Mouse (Mus musculus) liver, embryonic 15.5 days (tissue): Measurements from ENCODE around the gene Rcl1. TPM values are rescaled to one million over a fixed set of nuclear protein-coding genes. Genes with fewer than 3 reads are reported as not detected.

Experiments
- ATAC-seq: fragments of 200-750 bp; cut with Nextera tagmentation; 2 replicates; pipeline ENCODE4 v1.8.0; 2017; ENCODE audit warnings: moderate number of reproducible peaks, mild to moderate bottlenecking, moderate library complexity; ENCODE audit not compliant: insufficient read depth
- H3K27ac ChIP-seq: fragments of 300-500 bp; sonication (generic); replicated peaks from 2 replicates; pipeline ENCODE4 v1.5.1; 2015; ENCODE audit warnings: mild to moderate bottlenecking, inconsistent platforms
- H3K27me3 ChIP-seq: fragments of 300-500 bp; sonication (generic); 2 replicates; pipeline ENCODE4 v1.6.1; 2015; ENCODE audit warnings: mild to moderate bottlenecking, inconsistent platforms
- H3K36me3 ChIP-seq: fragments of 300-500 bp; sonication (generic); replicated peaks from 2 replicates; pipeline ENCODE4 v1.6.1; 2015; ENCODE audit warnings: moderate library complexity, mild to moderate bottlenecking, inconsistent platforms
- H3K4me1 ChIP-seq: fragments of 300-500 bp; sonication (generic); replicated peaks from 2 replicates; pipeline ENCODE4 v1.6.1; 2015; ENCODE audit warnings: inconsistent platforms
- H3K4me2 ChIP-seq: fragments of 300-500 bp; sonication (generic); 2 replicates; pipeline ENCODE4 v1.6.1; 2015; ENCODE audit warnings: moderate library complexity, mild to moderate bottlenecking, inconsistent platforms
- H3K4me3 ChIP-seq: fragments of 300-500 bp; sonication (generic); replicated peaks from 2 replicates; pipeline ENCODE4 v1.5.1; 2015; ENCODE audit warnings: mild to moderate bottlenecking, inconsistent platforms
- H3K9ac ChIP-seq: fragments of 300-500 bp; sonication (generic); 2 replicates; pipeline ENCODE4 v1.6.1; 2015; ENCODE audit warnings: moderate library complexity, mild to moderate bottlenecking, inconsistent platforms
- H3K9me3 ChIP-seq: fragments of 300-500 bp; sonication (generic); replicated peaks from 2 replicates; pipeline ENCODE4 v1.6.1; 2016; ENCODE audit warnings: inconsistent platforms
- WGBS: fragments of 180-500 bp; shearing (Covaris S2); methylation state at CpG from one replicate; pipeline ENCODE4 v1.1.7; 2015; ENCODE audit warnings: mixed read lengths; ENCODE audit not compliant: insufficient replicate concordance; 5-methylcytosine and 5-hydroxymethylcytosine counted together
- polyA plus RNA-seq: library from polyadenylated mRNA; unstranded; fragments of >200 nt; fragmentation: Nextera tagmentation; extraction: Ambion mirVana; gene quantifications from 2 replicates; pipeline ENCODE4 v1.2.1, GENCODE M21; 2015

Rcl1 gene
- polyA plus RNA-seq, 1 experiment from 2014 or later, result 65.8 TPM

DNA sequence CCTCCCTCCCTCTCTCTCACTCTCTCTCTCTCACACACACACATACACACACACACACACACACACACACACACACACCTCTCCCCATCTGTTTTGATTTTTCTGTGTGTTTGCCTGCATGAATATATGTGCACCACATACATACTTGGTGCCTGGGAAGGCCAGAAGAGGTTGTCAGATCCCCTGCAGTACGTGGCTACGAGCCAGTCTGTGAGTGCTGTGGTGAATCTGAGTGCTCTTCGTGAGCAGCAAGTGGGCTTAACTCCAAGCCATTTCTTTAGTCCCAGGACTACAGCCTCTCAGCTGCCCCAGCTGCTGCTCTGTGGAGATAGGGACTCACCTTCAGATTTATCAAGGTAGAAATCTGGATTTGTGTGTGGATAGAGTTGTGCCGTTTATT, 30.0 kb downstream of the Rcl1 start:
- no peaks in the 10 kb centered on the region for H3K27me3 ChIP-seq
- H3K9me3 ChIP-seq, result no peaks in the 10 kb centered on the region
- peaks cover 28% of the 10 kb centered on the region for H3K4me1 ChIP-seq
- H3K4me2 ChIP-seq, result no peak overlapping the region
- H3K27ac ChIP-seq, result no peak overlapping the region
- no peak for ATAC-seq
- H3K36me3 ChIP-seq, result peaks cover 79% of the 10 kb centered on the region
- H3K4me3 ChIP-seq, result no peak overlapping the region
- 85% methylated on average over 4 of the region's 4 CpGs for WGBS
- H3K9ac ChIP-seq, result no peak overlapping the region

DNA sequence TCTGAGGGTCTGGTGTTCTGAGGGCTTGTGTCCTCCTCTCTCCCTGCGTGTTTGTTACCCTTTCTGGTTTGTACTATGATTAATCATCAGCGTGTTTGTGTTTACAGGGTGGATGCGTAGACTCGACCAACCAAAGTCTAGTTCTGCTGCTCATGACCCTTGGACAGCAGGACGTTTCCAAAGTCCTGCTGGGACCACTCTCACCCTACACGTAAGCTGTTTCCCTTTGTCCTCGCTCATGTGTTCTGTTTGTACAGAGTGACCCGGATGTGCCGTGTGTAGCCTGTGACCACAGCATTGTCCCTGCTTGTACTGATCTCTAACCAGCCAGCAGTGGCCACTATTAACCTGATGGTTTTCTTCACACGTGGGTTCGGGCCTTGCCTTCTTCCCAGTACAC, 33.1 kb downstream of the Rcl1 start:
- peak; percentile 65 for ATAC-seq
- peaks cover 83% of the 10 kb centered on the region for H3K36me3 ChIP-seq
- peak overlapping the region; percentile 56 for H3K27ac ChIP-seq

DNA sequence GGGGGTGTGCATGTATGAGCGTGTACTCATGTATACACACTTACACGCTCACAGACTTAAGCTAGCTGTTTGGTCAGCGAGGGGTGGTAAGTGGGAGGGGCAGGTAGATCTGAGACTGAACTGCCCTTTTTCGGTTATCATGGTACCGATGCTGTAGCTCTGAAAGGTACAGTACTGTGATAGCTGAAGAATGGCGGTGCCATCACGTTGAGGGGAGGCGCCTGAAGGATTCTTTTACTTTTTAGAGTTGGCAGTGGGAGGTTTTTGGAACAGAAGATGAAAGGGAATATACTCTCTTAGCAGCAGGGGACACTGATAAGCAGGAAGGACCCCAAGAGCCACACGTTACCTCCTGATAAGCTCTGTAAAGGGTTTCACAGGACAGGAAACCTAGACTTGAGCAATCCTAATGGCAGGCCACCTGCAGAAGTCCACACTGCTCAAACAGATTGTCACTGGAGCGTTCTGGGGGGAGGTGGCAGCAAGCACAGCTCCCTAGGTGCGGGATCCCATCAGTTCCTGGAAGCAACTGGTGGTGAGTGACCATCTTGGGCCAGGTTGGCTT, 34.1 kb downstream of the Rcl1 start:
- peaks cover 57% of the 10 kb centered on the region for H3K4me1 ChIP-seq
- peak overlapping the region; percentile 14; the same call in 1 of the 2 replicates for H3K4me2 ChIP-seq
- H3K9me3 ChIP-seq, result no peaks in the 10 kb centered on the region
- H3K27me3 ChIP-seq, result no peaks in the 10 kb centered on the region
- ATAC-seq, result peak; percentile 63
- peak overlapping the region; percentile 55 for H3K27ac ChIP-seq
- no peak overlapping the region for H3K9ac ChIP-seq
- 30% methylated on average over 11 of the region's 11 CpGs for WGBS
- H3K4me3 ChIP-seq, result no peak overlapping the region
- peaks cover 83% of the 10 kb centered on the region for H3K36me3 ChIP-seq

More for the DNA sequence above, 33.1 kb downstream of the Rcl1 start:
- no peaks in the 10 kb centered on the region for H3K9me3 ChIP-seq
- no peak overlapping the region for H3K4me3 ChIP-seq
- H3K4me1 ChIP-seq, result peaks cover 48% of the 10 kb centered on the region
- H3K4me2 ChIP-seq, result no peak overlapping the region
- 77% methylated on average over 11 of the region's 11 CpGs for WGBS
- H3K27me3 ChIP-seq, result no peaks in the 10 kb centered on the region
- no peak overlapping the region for H3K9ac ChIP-seq

DNA sequence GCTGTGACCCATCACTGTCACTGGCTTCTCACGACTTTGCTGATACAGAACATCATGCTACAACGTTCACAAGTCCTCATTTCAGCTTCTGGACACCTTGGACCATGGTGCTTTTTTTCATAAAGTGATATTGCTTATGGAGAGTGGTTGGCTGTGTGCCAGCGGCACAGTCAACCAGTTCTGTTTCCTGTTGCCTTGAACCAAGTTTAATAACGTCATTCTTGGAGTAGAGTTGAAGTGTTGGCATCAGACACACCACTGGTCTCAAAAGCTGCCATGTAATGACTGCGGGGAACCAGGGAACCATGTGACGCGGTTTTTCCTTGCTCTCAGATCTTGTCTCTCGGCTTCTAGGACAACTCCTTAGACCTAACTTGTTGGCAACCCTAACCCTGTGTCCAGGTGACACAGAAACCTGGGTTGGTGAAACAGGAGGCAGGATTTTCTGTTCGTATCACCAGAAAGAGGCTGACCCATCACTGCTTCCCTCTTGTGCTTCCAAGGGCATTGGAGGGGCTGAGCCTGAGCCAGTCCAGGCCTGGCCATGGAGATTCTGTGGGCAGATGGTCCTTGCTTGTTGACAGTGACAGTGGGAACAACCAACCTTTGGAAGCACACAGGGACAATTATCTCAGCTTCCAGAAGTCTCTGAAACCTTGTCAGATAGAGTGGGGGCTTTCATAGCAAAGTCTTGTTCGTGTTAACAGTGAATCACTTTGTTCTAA, 37.5 kb downstream of the Rcl1 start:
- Histone ChIP-seq H3K9ac (no peak overlapping the region), H3K4me1 (peaks cover 68% of the 10 kb centered on the region), H3K4me2 (no peak overlapping the region), H3K36me3 (peaks cover 82% of the 10 kb centered on the region), H3K27ac (no peak overlapping the region), H3K27me3 (no peaks in the 10 kb centered on the region), H3K4me3 (no peak overlapping the region), H3K9me3 (no peaks in the 10 kb centered on the region)
- ATAC-seq, result no peak
- WGBS, result 72% methylated on average over 10 of the region's 10 CpGs

DNA sequence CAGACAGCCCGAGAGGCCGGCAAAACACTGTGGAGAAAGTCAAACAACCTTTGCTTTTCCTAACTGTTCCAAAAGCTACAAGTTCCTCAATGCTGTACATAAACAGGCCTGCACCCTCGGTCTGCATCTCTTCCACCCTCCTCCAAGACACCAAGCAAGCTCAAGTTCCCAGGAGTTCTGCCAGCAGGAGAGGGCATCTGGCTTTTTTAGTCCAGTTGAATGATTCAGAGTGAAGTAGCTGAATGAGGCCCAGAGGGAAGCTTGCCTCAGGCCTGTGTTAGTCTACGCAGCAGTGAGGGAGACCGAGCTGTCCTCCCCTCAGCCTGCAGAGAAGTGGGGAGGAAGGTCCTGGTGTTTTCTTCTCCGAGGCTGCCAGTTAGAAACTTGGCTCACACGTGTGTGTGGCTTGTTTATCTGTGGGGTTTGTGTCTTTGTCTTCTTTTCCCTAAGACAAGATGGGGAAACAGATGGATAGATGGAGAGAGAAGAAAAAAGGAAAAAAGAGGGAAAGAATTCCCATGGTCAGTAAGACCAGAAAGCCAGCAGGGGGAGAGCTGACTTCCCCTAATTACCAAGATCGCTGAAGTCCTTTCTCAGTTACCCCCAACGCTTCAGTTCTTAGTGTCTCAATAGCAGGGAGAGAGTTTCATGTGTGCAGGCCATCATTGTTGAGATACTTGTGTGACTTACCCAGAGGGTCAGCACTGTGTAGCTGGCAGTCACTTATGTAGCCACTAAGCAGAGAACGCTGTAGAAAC, 38.7 kb downstream of the Rcl1 start:
- H3K4me3 ChIP-seq, result no peak overlapping the region
- no peak for ATAC-seq
- 75% methylated on average over 10 of the region's 10 CpGs for WGBS
- peaks cover 64% of the 10 kb centered on the region for H3K4me1 ChIP-seq
- H3K27ac ChIP-seq, result no peak overlapping the region
- no peak overlapping the region for H3K9ac ChIP-seq
- H3K36me3 ChIP-seq, result peaks cover 82% of the 10 kb centered on the region
- H3K4me2 ChIP-seq, result no peak overlapping the region
- no peaks in the 10 kb centered on the region for H3K9me3 ChIP-seq
- no peaks in the 10 kb centered on the region for H3K27me3 ChIP-seq

DNA sequence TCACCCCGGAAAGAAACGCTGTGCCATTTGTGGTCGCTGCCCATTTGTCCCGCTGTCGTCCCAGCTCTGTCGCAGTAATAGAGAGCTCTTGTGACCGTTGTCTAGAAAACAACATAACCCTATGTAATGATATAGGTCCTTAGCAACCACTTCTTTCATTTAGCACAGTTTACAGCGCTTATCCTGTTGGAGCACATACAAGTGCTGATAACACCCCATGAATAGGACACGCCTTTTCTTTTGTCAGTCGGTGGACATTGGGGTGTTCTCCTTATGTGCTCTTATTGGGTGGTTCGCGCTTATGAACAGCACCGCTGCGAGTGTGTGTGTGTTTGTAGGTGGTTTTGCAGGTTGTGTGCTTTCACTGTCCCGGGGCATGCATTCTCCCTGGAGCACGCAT, 39.8 kb downstream of the Rcl1 start:
- Histone ChIP-seq H3K4me2 (no peak overlapping the region), H3K27ac (no peak overlapping the region), H3K27me3 (no peaks in the 10 kb centered on the region), H3K36me3 (peaks cover 83% of the 10 kb centered on the region), H3K9ac (no peak overlapping the region), H3K4me1 (peaks cover 53% of the 10 kb centered on the region), H3K4me3 (no peak overlapping the region), H3K9me3 (no peaks in the 10 kb centered on the region)
- 52% methylated on average over 16 of the region's 16 CpGs for WGBS
- ATAC-seq, result peak; percentile 60

DNA sequence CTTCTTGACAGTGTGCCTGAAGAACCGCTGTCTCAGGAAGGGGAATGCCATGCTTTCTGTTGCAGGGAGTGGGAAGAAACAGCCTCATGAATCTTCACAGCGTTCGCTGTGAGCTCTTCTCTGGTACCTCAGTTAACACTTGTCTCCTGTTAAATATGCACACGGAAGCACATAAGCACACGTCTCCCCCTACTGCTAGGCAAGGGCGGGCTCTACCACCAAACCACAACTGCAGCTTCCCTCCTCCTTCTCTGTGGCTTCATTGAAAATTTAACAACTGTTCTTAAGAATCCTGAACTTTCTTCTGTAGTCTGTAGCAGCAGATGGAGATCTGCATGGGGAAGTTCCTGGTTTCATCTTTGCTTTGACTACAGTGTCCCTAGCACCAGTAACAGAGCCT, 41.1 kb downstream of the Rcl1 start:
- ATAC-seq, result no peak
- 69% methylated on average over 6 of the region's 6 CpGs for WGBS
- 0 out of 2 replicates have a peak overlapping the region, but pooled peaks have one; percentile 9 for H3K27ac ChIP-seq
- H3K4me2 ChIP-seq, result no peak overlapping the region
- H3K4me1 ChIP-seq, result peaks cover 48% of the 10 kb centered on the region
- H3K9ac ChIP-seq, result no peak overlapping the region
- no peak overlapping the region for H3K4me3 ChIP-seq
- H3K36me3 ChIP-seq, result peaks cover 83% of the 10 kb centered on the region
- no peaks in the 10 kb centered on the region for H3K9me3 ChIP-seq
- no peaks in the 10 kb centered on the region for H3K27me3 ChIP-seq

DNA sequence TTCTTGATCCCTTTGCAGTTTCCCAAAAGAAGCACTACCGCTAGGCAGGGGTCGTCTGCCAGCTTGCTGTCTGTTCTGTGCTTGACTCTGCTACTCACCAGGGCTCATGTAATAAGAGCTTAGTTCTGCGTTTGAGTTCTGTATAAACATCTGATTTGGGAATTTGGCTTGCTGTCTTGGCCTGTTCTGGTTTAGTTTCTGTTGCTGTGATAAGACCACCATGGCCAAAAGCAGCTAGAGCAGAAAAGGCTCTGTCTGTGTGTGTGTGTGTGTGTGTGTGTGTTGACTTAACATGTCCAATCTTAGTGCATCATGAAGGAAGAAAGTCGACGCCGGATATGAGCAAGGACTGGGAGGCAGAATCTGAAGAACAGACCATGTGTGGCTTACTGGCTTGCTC, 44.2 kb downstream of the Rcl1 start:
- no peak overlapping the region for H3K4me2 ChIP-seq
- no peaks in the 10 kb centered on the region for H3K27me3 ChIP-seq
- peaks cover 20% of the 10 kb centered on the region for H3K4me1 ChIP-seq
- no peaks in the 10 kb centered on the region for H3K9me3 ChIP-seq
- no peak overlapping the region for H3K9ac ChIP-seq
- H3K4me3 ChIP-seq, result no peak overlapping the region
- H3K27ac ChIP-seq, result no peak overlapping the region
- ATAC-seq, result no peak
- H3K36me3 ChIP-seq, result peaks cover 68% of the 10 kb centered on the region
- 84% methylated on average over 6 of the region's 6 CpGs for WGBS

DNA sequence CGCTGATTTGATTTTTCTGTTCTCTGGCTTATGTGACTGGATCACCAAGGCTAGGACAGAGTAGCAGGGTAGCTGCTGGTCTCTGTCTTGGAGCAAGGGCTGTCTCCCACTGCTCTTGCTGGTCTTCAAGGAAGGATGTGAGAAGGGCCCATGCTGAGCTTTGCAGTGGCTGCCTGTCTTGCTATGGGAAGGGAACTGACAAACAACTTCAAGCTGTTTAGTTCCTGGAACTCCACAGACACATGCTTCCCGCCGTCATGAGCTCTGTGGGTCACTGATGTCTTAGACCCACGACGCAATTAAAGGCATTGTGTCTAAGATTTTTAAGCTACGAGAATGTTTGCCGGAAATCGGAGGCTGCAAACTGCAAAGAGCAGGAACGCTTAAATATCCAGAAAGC, 45.6 kb downstream of the Rcl1 start:
- WGBS, result 78% methylated on average over 9 of the region's 9 CpGs
- no peak for ATAC-seq
- no peak overlapping the region for H3K9ac ChIP-seq
- H3K9me3 ChIP-seq, result no peaks in the 10 kb centered on the region
- H3K4me1 ChIP-seq, result peaks cover 6% of the 10 kb centered on the region; the same call in 1 of the 2 replicates
- H3K4me3 ChIP-seq, result no peak overlapping the region
- no peak overlapping the region for H3K27ac ChIP-seq
- H3K36me3 ChIP-seq, result peaks cover 58% of the 10 kb centered on the region
- H3K4me2 ChIP-seq, result no peak overlapping the region
- no peaks in the 10 kb centered on the region for H3K27me3 ChIP-seq

DNA sequence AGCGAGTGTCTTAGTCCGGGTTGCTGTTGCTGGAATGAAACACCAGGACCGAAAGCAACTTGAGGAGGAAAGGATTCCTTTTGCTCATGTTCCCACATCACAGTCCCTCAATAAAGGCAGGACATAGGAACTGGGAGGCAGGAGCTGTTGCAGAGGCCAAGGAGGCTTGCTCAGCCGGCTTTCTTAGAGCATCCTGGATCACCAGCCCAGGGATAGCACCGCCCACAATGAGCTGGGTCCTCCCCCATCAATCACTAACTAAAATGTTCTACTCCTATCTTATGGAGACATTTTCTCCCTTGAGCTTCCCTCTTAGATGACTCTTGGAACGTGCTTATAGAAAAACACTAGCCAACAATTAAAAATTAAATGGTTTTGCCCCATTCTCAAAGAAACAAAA, 48.4 kb downstream of the Rcl1 start:
- Histone ChIP-seq H3K4me3 (no peak overlapping the region), H3K27ac (no peak overlapping the region), H3K9ac (no peak overlapping the region), H3K27me3 (no peaks in the 10 kb centered on the region), H3K9me3 (no peaks in the 10 kb centered on the region), H3K4me1 (no peaks in the 10 kb centered on the region), H3K4me2 (no peak overlapping the region), H3K36me3 (peaks cover 32% of the 10 kb centered on the region)
- 67% methylated on average over 6 of the region's 6 CpGs for WGBS
- no peak for ATAC-seq

DNA sequence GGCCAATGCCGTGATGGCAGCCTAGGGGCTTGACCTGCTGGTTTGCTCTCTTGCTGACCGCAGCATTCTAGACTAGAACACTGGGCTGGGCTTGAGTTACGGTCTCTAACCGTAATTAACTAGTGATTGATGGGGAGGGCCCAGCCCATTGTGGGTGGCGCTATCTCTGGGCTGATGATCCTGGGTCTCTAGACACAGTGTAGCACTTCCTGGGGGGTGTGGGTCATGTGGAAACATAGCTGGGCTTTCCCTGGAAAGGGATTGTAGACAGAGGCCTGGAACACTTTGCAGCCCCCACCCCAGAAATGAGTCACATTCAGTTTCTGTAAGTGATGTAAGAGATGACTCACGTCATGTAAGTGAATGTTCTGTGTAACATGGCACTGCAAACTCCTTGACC, 48.9 kb downstream of the Rcl1 start:
- 65% methylated on average over 6 of the region's 6 CpGs for WGBS
- no peak for ATAC-seq

More for the DNA sequence above, 48.9 kb downstream of the Rcl1 start:
- no peak overlapping the region for H3K27ac ChIP-seq
- no peak overlapping the region for H3K4me3 ChIP-seq
- no peak overlapping the region for H3K4me2 ChIP-seq
- H3K9ac ChIP-seq, result no peak overlapping the region
- no peaks in the 10 kb centered on the region for H3K27me3 ChIP-seq
- no peaks in the 10 kb centered on the region for H3K9me3 ChIP-seq
- no peaks in the 10 kb centered on the region for H3K4me1 ChIP-seq
- H3K36me3 ChIP-seq, result peaks cover 27% of the 10 kb centered on the region
